Mouse (Mus musculus): ENCODE measurements around the gene Hlx.

DNA sequence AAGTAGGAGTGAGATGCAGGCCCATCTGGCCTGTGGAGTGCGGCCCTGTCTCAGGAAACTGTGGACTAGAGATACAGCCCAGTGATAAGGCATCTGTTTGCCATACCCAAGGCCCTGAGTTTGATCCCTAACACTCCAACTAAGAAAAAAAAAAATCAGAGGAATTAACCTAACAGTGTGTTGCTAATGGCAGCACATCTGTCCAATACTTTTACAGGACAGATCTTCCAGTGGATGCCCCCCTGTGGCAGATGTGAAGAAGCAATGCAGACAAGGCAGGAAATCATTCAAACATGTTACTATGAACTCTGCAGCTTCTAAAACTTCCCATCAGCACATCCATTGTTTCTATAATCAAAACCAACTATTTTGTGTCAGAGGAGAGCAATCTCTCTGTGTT, 33.1 kb downstream of the Hlx start:
- peak; percentile 46; the same call in 1 of the 2 replicates for TF ChIP-seq CTCF (IDR thresholded peaks at IDR 0.05; ENCODE audit: low read depth)
- no peak for TF ChIP-seq EP300 (IDR thresholded peaks at IDR 0.05; ENCODE audit: low read depth)

All from liver, embryonic 14.5 days (tissue).